Mouse (Mus musculus): ENCODE measurements at regions not wholly inside any gene's neighbourhood (a gene's known extent, or its start where the extent isn't known, plus 50 kb on each side); places are given as distances from the start of the nearest gene placed in this dataset.

- no peak for TF ChIP-seq GATA1 (IDR thresholded peaks at IDR 0.05; ENCODE audit: low read length)
- TF ChIP-seq TAL1 (IDR thresholded peaks at IDR 0.05; ENCODE audit: low read length) = no peak
Observed at GRCm38 (mm10) chr1:194443681-194444080, 174.3 kb upstream of the Plxna2 start.
